11 mouse cellular contexts compared by ENCODE assay signal in the genomic region with DNA sequence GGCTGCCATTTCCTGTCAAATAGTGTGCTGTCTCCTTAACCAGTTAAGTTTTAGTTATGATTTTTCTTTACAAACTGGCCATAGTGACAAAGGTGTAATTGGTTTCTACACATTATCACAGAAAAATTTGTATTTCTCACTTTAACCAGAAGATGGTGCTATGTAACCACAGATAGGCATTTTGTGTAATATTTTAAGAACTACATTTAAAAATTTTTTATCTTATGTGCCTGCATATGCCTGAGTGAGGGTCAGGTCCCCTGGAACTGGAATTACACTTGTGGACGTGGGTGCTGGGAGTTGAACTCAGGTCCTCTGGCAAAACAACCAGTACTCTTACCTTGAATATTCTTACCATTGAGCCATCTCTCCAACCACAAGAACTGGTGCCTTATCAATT. TPM values are rescaled to one million over a fixed set of nuclear protein-coding genes. Genes with fewer than 3 reads are reported as not detected.
A peak's percentile ranks its signal among the peaks of the same experiment; 100 is the strongest.
DNase-seq lines count a peak whose midpoint lies in the region; ATAC-seq and TF ChIP-seq lines count a peak whose summit lies in the region.
"Had no signal": no experiment of that assay in that cellular context is flagged by ENCODE, and none has a peak within 500 bp of the region (broad histone marks: within the 10 kb centered on the region; RNA-seq: fewer than 3 reads in every experiment).

No protein-coding gene starts in this region.

- ATAC-seq in forebrain, postnatal 0 days: peak; percentile 35; the same call in 1 of the 2 replicates
- no peak for ATAC-seq in forebrain, embryonic 15.5 days (replicated peaks)

- no peak overlapping the region for H3K27ac ChIP-seq in forebrain, postnatal 0 days (ENCODE audit: low read depth, low read length)
- H3K27ac ChIP-seq in forebrain, embryonic 15.5 days (replicated peaks): no peak overlapping the region; the same call in 1 of the 2 replicates
- no peak overlapping the region for H3K27ac ChIP-seq in thymus, adult 2 months (ENCODE audit: control insufficient read depth, insufficient read depth, low read length)

- WGBS in forebrain, postnatal 0 days: 71% methylated on average over 1 of the region's 1 CpGs
- WGBS in forebrain, embryonic 15.5 days: 60% methylated on average over 1 of the region's 1 CpGs
- 77% methylated on average over 1 of the region's 1 CpGs for WGBS in lung, adult 2 months
- WGBS in thymus, adult 2 months: 94% methylated on average over 1 of the region's 1 CpGs

- H3K9ac ChIP-seq in forebrain, postnatal 0 days: no peak overlapping the region
- H3K9ac ChIP-seq in forebrain, embryonic 15.5 days (replicated peaks): no peak overlapping the region

- no peak for TF ChIP-seq POLR2A in lung, adult 2 months (IDR thresholded peaks at IDR 0.05; ENCODE audit: borderline replicate concordance, extremely low read depth, low read depth, low read length)
- TF ChIP-seq POLR2A in thymus, adult 2 months (IDR thresholded peaks at IDR 0.05; ENCODE audit: control insufficient read depth, extremely low read depth, insufficient read depth, low read length, poor library complexity): no peak

- TF ChIP-seq CTCF in forebrain, postnatal 0 days (IDR thresholded peaks at IDR 0.05; ENCODE audit: low read depth): peak; percentile 69
- peak; percentile 55; the same call in 1 of the 2 replicates for TF ChIP-seq CTCF in lung, adult 2 months (IDR thresholded peaks at IDR 0.05; ENCODE audit: insufficient read depth, low read length)
- no peak for TF ChIP-seq CTCF in thymus, adult 2 months (IDR thresholded peaks at IDR 0.05; ENCODE audit: borderline replicate concordance, control insufficient read depth, extremely low read depth, insufficient read depth, low read length, poor library complexity)

- H3K36me3 ChIP-seq in forebrain, postnatal 0 days (ENCODE audit: insufficient read depth): peaks cover 16% of the 10 kb centered on the region; the same call in 1 of the 2 replicates
- H3K36me3 ChIP-seq in forebrain, embryonic 15.5 days: peaks cover 22% of the 10 kb centered on the region
- H3K36me3 ChIP-seq in thymus, adult 2 months (ENCODE audit: control insufficient read depth, insufficient read depth, low read length): peaks cover 16% of the 10 kb centered on the region

- H3K4me3 ChIP-seq in forebrain, postnatal 0 days (ENCODE audit: low read depth, low read length): no peak overlapping the region
- no peak overlapping the region for H3K4me3 ChIP-seq in forebrain, embryonic 15.5 days
- no peak overlapping the region for H3K4me3 ChIP-seq in lung, adult 2 months (replicated peaks; ENCODE audit: extremely low read depth, low read depth, low read length)
- no peak overlapping the region for H3K4me3 ChIP-seq in thymus, adult 2 months (ENCODE audit: control insufficient read depth, insufficient read depth, low read length)
- H3K4me3 ChIP-seq: erythroblast, embryonic 14.5 days had no signal

- H3K4me2 ChIP-seq in forebrain, postnatal 0 days (ENCODE audit: low read depth): no peak overlapping the region
- H3K4me2 ChIP-seq in forebrain, embryonic 15.5 days (replicated peaks): no peak overlapping the region

- DNase-seq in forebrain, postnatal 0 days: peak; percentile 70
- DNase-seq in lung, adult 2 months: no peak
- DNase-seq in lung, adult 18-20 months: no peak
- peak; percentile 47 for DNase-seq in Muller cell, postnatal 12 days (ENCODE audit: inconsistent ontology term)
- peak; percentile 57 for DNase-seq in retina, postnatal 1 day
- DNase-seq in left cerebral cortex, adult 18-20 months (ENCODE audit: low spot score in 2 of 2): no peak
- no peak for DNase-seq in thymus, adult 2 months
- DNase-seq: layer of hippocampus, adult 9-11 months; right cerebral cortex, postnatal 14 days had no signal

- no peaks in the 10 kb centered on the region for H3K4me1 ChIP-seq in forebrain, postnatal 0 days (ENCODE audit: insufficient read depth)
- peaks cover 6% of the 10 kb centered on the region; the same call in 1 of the 2 replicates for H3K4me1 ChIP-seq in forebrain, embryonic 15.5 days
- peaks cover 6% of the 10 kb centered on the region for H3K4me1 ChIP-seq in lung, adult 2 months (ENCODE audit: control insufficient read depth, insufficient read depth, low read length)
- H3K4me1 ChIP-seq in thymus, adult 2 months (replicated peaks; ENCODE audit: control insufficient read depth, insufficient read depth, low read length): no peaks in the 10 kb centered on the region

- no peaks in the 10 kb centered on the region for H3K9me3 ChIP-seq in forebrain, postnatal 0 days (ENCODE audit: low read length)
- no peaks in the 10 kb centered on the region for H3K9me3 ChIP-seq in forebrain, embryonic 15.5 days

- no peaks in the 10 kb centered on the region for H3K27me3 ChIP-seq in forebrain, postnatal 0 days (ENCODE audit: insufficient read depth, low read length)
- no peaks in the 10 kb centered on the region for H3K27me3 ChIP-seq in forebrain, embryonic 15.5 days
- no peaks in the 10 kb centered on the region for H3K27me3 ChIP-seq in thymus, adult 2 months (ENCODE audit: control insufficient read depth, insufficient read depth, low read length)

RNA-seq across cellular contexts. Expression of a gene that starts 13.4 kb away (rescaled TPM):
- 87.6 and 110 TPM in 2 replicates for total RNA-seq in forebrain, postnatal 0 days (2014; rRNA removed)
- 71.2 and 81.5 TPM in 2 replicates for polyA plus RNA-seq in forebrain, postnatal 0 days (2015; fragmentation: Nextera tagmentation; extraction: Ambion mirVana)
- 74.7 and 79.2 TPM in 2 replicates for polyA plus RNA-seq in forebrain, embryonic 15.5 days (2015; fragmentation: Nextera tagmentation; extraction: Ambion mirVana)
- 18.7 and 22.5 TPM in 2 replicates for polyA plus RNA-seq in lung, adult 2 months (2012; rRNA removed)
- 100 to 1,000 TPM; 140 to 145 TPM for total RNA-seq in left cerebral cortex, adult 18-20 months (2021)
- polyA plus RNA-seq in thymus, adult 2 months (2012; rRNA removed): 15.9 and 20.5 TPM in 2 replicates

RNA-seq across cellular contexts. Expression of a gene that starts 35.6 kb away (rescaled TPM):
- 222 and 275 TPM in 2 replicates for total RNA-seq in forebrain, postnatal 0 days (2014; rRNA removed)
- 333 and 334 TPM in 2 replicates for polyA plus RNA-seq in forebrain, postnatal 0 days (2015; fragmentation: Nextera tagmentation; extraction: Ambion mirVana)
- polyA plus RNA-seq in forebrain, embryonic 15.5 days (2015; fragmentation: Nextera tagmentation; extraction: Ambion mirVana): 394 and 412 TPM in 2 replicates
- 25.5 and 41.1 TPM in 2 replicates for polyA plus RNA-seq in lung, adult 2 months (2012; rRNA removed)
- total RNA-seq in left cerebral cortex, adult 18-20 months (2021): 100 to 1,000 TPM; 199 to 202 TPM
- 63.5 and 65.8 TPM in 2 replicates for polyA plus RNA-seq in thymus, adult 2 months (2012; rRNA removed)

RNA-seq across cellular contexts. Expression of a gene that starts 48.8 kb away (rescaled TPM):
- total RNA-seq in forebrain, postnatal 0 days (2014; rRNA removed): 84.9 and 88.8 TPM in 2 replicates
- 249 and 300 TPM in 2 replicates for polyA plus RNA-seq in forebrain, postnatal 0 days (2015; fragmentation: Nextera tagmentation; extraction: Ambion mirVana)
- polyA plus RNA-seq in forebrain, embryonic 15.5 days (2015; fragmentation: Nextera tagmentation; extraction: Ambion mirVana): 232 and 246 TPM in 2 replicates
- 39.3 and 80.6 TPM in 2 replicates for polyA plus RNA-seq in lung, adult 2 months (2012; rRNA removed)
- 10 to 100 TPM; 75.6 to 79.6 TPM for total RNA-seq in left cerebral cortex, adult 18-20 months (2021)
- 78.4 and 107 TPM in 2 replicates for polyA plus RNA-seq in thymus, adult 2 months (2012; rRNA removed)

Comparison
In these comparisons a context has a peak if more than half of its experiments do, and no peak if none do; other contexts are left out.
1. DNase-seq: peak in forebrain, postnatal 0 days (single experiment), Muller cell, postnatal 12 days (single experiment) and retina, postnatal 1 day (single experiment); none in lung, adult 2 months (single experiment), lung, adult 18-20 months (0 of 2), left cerebral cortex, adult 18-20 months (0 of 2) and thymus, adult 2 months (single experiment).